Mouse (Mus musculus) limb, embryonic 11.5 days (tissue): Measurements from ENCODE around the gene Actrt2. TPM values are rescaled to one million over a fixed set of nuclear protein-coding genes. Genes with fewer than 3 reads are reported as not detected.

ENCODE experiments used
- ATAC-seq: fragments of 200-750 bp; cut with Nextera tagmentation; 2 replicates; pipeline ENCODE4 v1.8.0; 2017; ENCODE audit warnings: low read depth; ENCODE audit not compliant: insufficient number of reproducible peaks, low FRiP score, low TSS enrichment
- DNase-seq: peaks from one replicate; pipeline ENCODE4 v3.0.0-alpha.2; 2015; ENCODE audit warnings: low spot score
- H3K27ac ChIP-seq: fragments of 300-500 bp; sonication (generic); replicated peaks from 2 replicates; pipeline ENCODE4 v1.5.1; 2014; ENCODE audit warnings: low read depth, mild to moderate bottlenecking, low read length
- H3K27me3 ChIP-seq: fragments of 300-500 bp; sonication (generic); 2 replicates; pipeline ENCODE4 v1.6.1; 2014; ENCODE audit warnings: mild to moderate bottlenecking, low read length, mixed read lengths; ENCODE audit not compliant: control insufficient read depth, insufficient read depth
- H3K36me3 ChIP-seq: fragments of 300-500 bp; sonication (generic); 2 replicates; pipeline ENCODE4 v1.6.1; 2014; ENCODE audit warnings: mild to moderate bottlenecking, low read length, moderate library complexity, mixed read lengths; ENCODE audit not compliant: control insufficient read depth, insufficient read depth
- H3K4me1 ChIP-seq: fragments of 300-500 bp; sonication (generic); 2 replicates; pipeline ENCODE4 v1.6.1; 2014; ENCODE audit warnings: low read length, mixed read lengths; ENCODE audit not compliant: control insufficient read depth, insufficient read depth
- H3K4me2 ChIP-seq: fragments of 300-500 bp; sonication (generic); 2 replicates; pipeline ENCODE4 v1.6.1; 2014; ENCODE audit warnings: low read depth, mild to moderate bottlenecking, moderate library complexity; ENCODE audit not compliant: severe bottlenecking
- H3K4me3 ChIP-seq: fragments of 300-500 bp; sonication (generic); 2 replicates; pipeline ENCODE4 v1.5.1; 2014; ENCODE audit warnings: low read depth, low read length
- H3K9ac ChIP-seq: fragments of 300-500 bp; sonication (generic); 2 replicates; pipeline ENCODE4 v1.6.1; 2014; ENCODE audit warnings: mild to moderate bottlenecking, low read length
- H3K9me3 ChIP-seq: fragments of 300-500 bp; sonication (generic); 2 replicates; pipeline ENCODE4 v1.6.1; 2016; ENCODE audit warnings: low read length; ENCODE audit not compliant: control insufficient read depth
- WGBS: fragments of 180-500 bp; shearing (Covaris S2); extraction: QIAGEN DNeasy Blood & Tissue Kit; methylation state at CpG from one replicate; pipeline ENCODE4 v1.1.7; 2014; 5-methylcytosine and 5-hydroxymethylcytosine counted together
- polyA plus RNA-seq: library from polyadenylated mRNA; unstranded; fragments of >200 nt; fragmentation: Nextera tagmentation; extraction: Ambion mirVana; gene quantifications from 2 replicates; pipeline ENCODE4 v1.2.1, GENCODE M21; 2014

The Actrt2 gene
- polyA plus RNA-seq, 1 experiment from 2014 or later, result not detected

DNA sequence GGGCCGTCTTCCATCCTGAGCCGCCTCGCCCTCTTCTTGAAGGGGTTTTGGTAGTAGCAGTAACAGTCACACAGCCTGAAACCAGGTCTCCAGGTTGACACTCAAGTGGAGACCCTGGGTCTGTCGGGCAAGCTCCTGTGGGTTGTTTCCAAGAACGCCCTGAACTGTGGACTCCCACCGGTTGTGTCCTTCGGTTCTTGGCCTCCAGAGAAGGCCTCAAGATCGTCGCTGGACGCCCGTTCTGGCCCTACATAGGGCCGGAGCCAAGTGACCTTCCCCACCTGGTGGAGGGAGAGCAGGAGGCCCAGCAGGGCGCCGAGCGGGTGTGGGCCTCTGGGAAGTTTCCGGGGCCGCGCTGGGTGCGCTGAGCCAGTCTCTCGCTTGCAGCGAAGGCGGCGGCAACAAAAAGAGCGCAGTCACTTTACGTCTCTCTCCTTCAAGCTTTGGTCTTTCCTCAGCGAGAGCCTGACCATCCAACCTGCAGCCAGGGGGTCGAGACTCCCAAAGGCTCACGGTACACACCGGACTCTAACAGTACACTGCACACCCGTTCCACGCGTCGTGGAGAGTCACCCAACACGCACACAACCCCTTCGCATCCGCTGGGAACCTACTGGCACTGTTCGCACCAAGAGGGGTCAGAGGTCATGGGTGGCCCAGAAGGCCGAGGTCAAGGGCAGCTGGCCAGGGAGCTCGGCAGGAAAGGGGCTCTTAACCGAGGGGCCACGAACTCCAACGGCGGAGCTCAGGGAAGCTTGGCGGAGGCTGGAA, 33.0 kb downstream of the Actrt2 start:
- ATAC-seq (no peak), DNase-seq (peak; percentile 71)
- H3K4me2 ChIP-seq, result peak overlapping the region; percentile 97
- H3K27ac ChIP-seq, result peak overlapping the region; percentile 99
- peaks cover 50% of the 10 kb centered on the region for H3K4me1 ChIP-seq
- peak overlapping the region; percentile 100 for H3K9ac ChIP-seq
- WGBS, result 2% methylated on average over 44 of the region's 44 CpGs
- H3K27me3 ChIP-seq, result 0 out of 2 replicates have a peak, but pooled peaks cover 3% of the 10 kb centered on the region
- no peaks in the 10 kb centered on the region; the same call in 1 of the 2 replicates for H3K36me3 ChIP-seq
- H3K9me3 ChIP-seq, result no peaks in the 10 kb centered on the region
- peak overlapping the region; percentile 98 for H3K4me3 ChIP-seq

DNA sequence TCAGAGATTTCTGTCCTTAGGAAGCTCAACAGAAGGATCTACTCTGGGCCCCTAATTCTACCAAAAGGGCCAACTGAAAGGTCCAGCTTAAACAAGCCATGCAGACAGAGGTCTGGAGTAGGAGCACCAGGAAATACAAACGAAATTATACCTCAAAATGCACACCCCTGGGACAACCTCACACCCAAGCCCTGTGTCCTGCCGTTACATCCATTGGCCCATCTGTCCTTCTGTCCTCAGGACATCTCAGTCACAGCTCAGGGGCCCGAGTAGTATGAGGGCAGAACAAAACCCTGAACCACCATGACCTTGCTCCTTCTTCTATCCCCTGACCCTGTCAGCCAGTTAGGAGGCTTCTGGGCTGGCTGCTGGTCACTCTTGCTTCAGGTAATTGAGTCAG, 33.7 kb downstream of the Actrt2 start:
- Histone ChIP-seq H3K4me2 (peak overlapping the region; percentile 97), H3K27ac (peak overlapping the region; percentile 99), H3K36me3 (no peaks in the 10 kb centered on the region; the same call in 1 of the 2 replicates), H3K9me3 (no peaks in the 10 kb centered on the region), H3K4me1 (peaks cover 54% of the 10 kb centered on the region), H3K27me3 (0 out of 2 replicates have a peak, but pooled peaks cover 3% of the 10 kb centered on the region), H3K9ac (peak overlapping the region; percentile 100), H3K4me3 (peak overlapping the region; percentile 98)
- DNase-seq (no peak), ATAC-seq (no peak)
- WGBS, result 18% methylated on average over 3 of the region's 3 CpGs

DNA sequence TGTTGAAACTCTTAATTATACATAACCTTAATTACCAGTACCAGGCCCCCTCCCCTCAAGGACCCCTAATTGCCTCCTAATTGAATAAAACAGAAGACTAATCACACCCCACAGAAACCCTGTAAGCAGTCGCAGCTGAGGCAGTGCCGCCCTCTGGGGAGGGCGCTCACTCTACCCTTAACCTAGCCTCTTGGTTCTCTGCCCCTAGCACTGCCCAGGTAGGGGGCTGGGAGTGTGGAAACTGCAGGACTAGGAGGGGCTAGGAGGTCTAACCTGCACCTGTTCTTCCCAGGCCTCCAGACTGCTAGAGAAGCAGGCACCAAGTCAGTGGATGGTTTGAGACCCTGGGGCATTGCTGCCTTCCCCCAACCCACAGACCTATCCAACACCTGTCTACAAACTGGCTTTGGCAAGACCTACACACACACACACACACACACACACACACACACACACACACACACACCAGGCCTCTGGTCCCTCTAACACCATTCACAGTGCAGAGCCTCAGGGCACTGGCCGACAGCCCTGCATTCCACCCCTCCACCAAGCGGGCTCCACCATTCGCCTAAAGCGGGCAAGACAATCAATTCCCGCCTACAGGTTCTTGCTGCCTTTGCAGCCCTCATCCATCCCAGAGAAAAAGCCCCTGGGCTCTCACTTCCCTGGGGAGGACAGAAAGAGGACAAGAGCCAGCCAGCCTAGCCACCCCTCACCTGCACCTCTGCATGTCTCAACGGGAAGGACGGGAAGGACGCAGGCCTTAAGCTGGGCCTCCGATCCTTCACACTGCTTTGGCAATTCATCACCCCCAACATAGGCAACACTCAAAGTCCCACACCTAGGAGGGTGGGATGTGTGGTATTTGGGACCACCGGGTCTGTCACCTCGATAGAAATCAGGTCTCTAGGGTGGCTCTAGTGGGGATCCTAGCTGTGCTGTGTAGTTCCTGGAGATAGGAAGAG, 34.6 kb downstream of the Actrt2 start:
- 12% methylated on average over 14 of the region's 14 CpGs for WGBS

DNA sequence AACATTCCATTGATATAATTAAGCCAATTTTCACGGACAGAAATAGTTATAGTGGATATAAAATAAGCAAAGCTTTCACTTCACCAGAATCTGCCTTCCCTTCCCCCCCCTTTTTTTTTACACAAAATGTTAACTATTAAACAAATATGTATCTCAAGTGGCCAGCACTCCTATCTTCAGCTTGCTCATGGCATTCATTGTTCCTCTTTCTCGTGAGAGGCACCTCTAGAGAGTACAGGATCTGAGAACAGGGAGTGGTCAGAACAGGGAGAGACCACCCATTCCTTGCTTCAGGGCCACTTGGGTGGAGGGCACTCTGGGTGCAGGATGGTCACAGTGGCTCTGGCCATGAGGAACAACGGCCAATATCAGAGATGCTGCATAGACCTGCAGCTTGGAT, 36.9 kb downstream of the Actrt2 start:
- H3K27me3 ChIP-seq, result 0 out of 2 replicates have a peak, but pooled peaks cover 3% of the 10 kb centered on the region
- H3K36me3 ChIP-seq, result no peaks in the 10 kb centered on the region; the same call in 1 of the 2 replicates
- H3K4me1 ChIP-seq, result peaks cover 70% of the 10 kb centered on the region
- peak overlapping the region; percentile 97 for H3K4me2 ChIP-seq
- DNase-seq, result no peak
- H3K9ac ChIP-seq, result no peak overlapping the region; the same call in 1 of the 2 replicates
- H3K27ac ChIP-seq, result no peak overlapping the region
- H3K9me3 ChIP-seq, result no peaks in the 10 kb centered on the region
- no peak for ATAC-seq
- 53% methylated on average over 3 of the region's 3 CpGs for WGBS
- H3K4me3 ChIP-seq, result no peak overlapping the region

More for the DNA sequence above, 34.6 kb downstream of the Actrt2 start:
- no peak for ATAC-seq
- Histone ChIP-seq H3K9ac (peak overlapping the region; percentile 100), H3K36me3 (no peaks in the 10 kb centered on the region; the same call in 1 of the 2 replicates), H3K9me3 (no peaks in the 10 kb centered on the region), H3K4me1 (peaks cover 51% of the 10 kb centered on the region), H3K4me3 (peak overlapping the region; percentile 98), H3K4me2 (peak overlapping the region; percentile 97), H3K27me3 (0 out of 2 replicates have a peak, but pooled peaks cover 3% of the 10 kb centered on the region), H3K27ac (peak overlapping the region; percentile 63)
- DNase-seq, result peak; percentile 61

DNA sequence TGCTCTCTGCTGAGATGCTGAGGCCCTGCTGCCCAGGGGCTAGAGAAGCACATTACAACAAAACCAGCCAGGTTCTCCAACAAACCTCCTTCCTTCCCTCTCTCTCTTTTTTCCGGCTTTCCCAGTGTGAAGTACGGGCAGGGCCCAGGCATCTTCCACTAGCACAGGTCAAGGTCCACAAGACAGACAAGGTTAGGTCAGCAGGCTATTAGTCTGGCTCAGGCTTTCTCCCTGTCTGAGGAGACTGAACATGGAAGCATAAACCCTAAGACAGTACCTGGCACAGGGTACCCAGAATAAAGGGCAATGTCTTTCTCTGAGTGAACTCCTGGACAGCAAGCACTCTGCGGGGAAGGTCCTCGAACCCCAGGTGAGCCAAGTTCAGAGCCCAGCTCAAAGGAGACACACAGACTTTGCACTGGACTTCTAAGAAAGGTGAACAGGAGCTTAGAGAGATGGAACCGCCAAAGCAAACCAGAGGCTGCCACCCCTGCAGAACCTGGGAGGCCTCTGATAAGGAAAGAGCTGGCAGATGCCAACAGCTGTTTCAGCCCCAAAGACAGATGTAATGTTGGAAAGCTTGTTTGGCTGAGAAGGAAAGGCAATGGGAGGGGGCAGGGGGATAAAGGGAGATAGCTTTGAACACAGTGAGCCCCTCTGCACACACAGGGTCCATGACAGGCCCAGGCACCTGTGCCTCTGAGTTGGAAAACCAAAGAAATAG, 40.1 kb downstream of the Actrt2 start:
- WGBS, result 82% methylated on average over 5 of the region's 5 CpGs
- H3K27me3 ChIP-seq, result no peaks in the 10 kb centered on the region
- H3K4me2 ChIP-seq, result no peak overlapping the region
- ATAC-seq (no peak), DNase-seq (no peak)
- no peak overlapping the region for H3K4me3 ChIP-seq
- no peak overlapping the region for H3K27ac ChIP-seq
- H3K4me1 ChIP-seq, result peaks cover 67% of the 10 kb centered on the region
- no peak overlapping the region for H3K9ac ChIP-seq
- H3K36me3 ChIP-seq, result no peaks in the 10 kb centered on the region; the same call in 1 of the 2 replicates
- no peaks in the 10 kb centered on the region for H3K9me3 ChIP-seq

DNA sequence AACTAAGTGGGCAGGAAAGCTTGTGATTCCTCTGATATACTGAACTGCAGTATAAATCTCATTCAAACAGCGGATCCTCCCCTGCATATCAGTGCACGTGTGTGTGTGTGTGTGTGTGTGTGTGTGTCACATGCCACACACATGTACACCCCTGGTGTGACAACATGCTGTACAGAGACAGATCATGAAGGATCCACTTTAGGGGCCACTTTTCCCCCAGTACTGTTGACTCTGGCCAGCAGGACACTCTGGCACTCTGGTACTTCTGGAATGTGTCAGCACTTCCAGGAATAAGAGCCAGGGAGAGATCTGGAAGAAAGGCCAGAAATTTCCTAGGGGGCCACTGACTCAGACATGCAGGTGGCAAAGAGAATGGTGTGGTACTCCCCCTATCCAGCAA, 41.4 kb downstream of the Actrt2 start:
- Histone ChIP-seq H3K36me3 (no peaks in the 10 kb centered on the region; the same call in 1 of the 2 replicates), H3K4me1 (peaks cover 65% of the 10 kb centered on the region), H3K9me3 (no peaks in the 10 kb centered on the region), H3K9ac (no peak overlapping the region), H3K27me3 (no peaks in the 10 kb centered on the region), H3K4me2 (no peak overlapping the region), H3K4me3 (no peak overlapping the region), H3K27ac (no peak overlapping the region)
- DNase-seq, result no peak
- WGBS, result 89% methylated on average over 2 of the region's 2 CpGs
- ATAC-seq, result no peak

DNA sequence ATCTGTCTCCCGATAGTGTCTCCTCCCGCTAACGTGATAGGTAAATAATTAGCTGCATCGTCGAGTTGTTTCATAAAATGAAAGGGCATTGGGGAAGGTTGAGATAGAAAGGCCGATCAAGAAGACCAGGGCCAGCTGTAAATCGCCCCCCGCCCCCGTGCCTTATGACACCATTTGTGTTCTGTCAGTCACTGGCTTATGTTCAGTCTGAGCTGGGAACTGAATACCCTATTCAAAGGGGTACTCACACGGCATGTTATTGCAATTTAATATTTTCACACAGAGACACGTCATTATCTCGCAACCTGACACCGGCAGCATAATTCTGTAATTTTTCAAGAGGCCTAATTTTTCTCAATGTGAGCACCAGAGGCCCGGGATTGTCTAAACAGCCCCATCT, 42.0 kb downstream of the Actrt2 start:
- Histone ChIP-seq H3K4me2 (no peak overlapping the region), H3K4me3 (no peak overlapping the region), H3K4me1 (peaks cover 59% of the 10 kb centered on the region), H3K36me3 (no peaks in the 10 kb centered on the region; the same call in 1 of the 2 replicates), H3K9me3 (no peaks in the 10 kb centered on the region), H3K9ac (no peak overlapping the region), H3K27ac (no peak overlapping the region; the same call in 1 of the 2 replicates), H3K27me3 (no peaks in the 10 kb centered on the region)
- 69% methylated on average over 14 of the region's 14 CpGs for WGBS
- ATAC-seq (no peak), DNase-seq (no peak)
